Mouse (Mus musculus): ENCODE measurements around the gene Ttll11.

Gene Ttll11

GRCm38 (mm10) chr2:35723267-35723666 is 256.4 kb downstream of the Ttll11 start:
- no peak for DNase-seq (ENCODE audit: low spot score)

GRCm38 (mm10) chr2:35722821-35723220 is 256.9 kb downstream of the Ttll11 start:
- no peak for DNase-seq (ENCODE audit: low spot score)

GRCm38 (mm10) chr2:35720956-35721355 is 258.8 kb downstream of the Ttll11 start:
- no peak for DNase-seq (ENCODE audit: low spot score)

- no peak for DNase-seq (ENCODE audit: low spot score)
These were observed 259.2 kb downstream of the Ttll11 start for GRCm38 (mm10) chr2:35720550-35720949.

- DNase-seq (ENCODE audit: low spot score) = peak; percentile 70
These were observed 259.6 kb downstream of the Ttll11 start for GRCm38 (mm10) chr2:35720104-35720503.

GRCm38 (mm10) chr2:35719230-35720005 is 260.3 kb downstream of the Ttll11 start:
- no peak for DNase-seq (ENCODE audit: low spot score)

- DNase-seq (ENCODE audit: low spot score) = no peak
These were observed 261.1 kb downstream of the Ttll11 start for GRCm38 (mm10) chr2:35718662-35719061.

GRCm38 (mm10) chr2:35718003-35718500 is 261.7 kb downstream of the Ttll11 start:
- no peak for DNase-seq (ENCODE audit: low spot score)

GRCm38 (mm10) chr2:35716175-35716574 is 263.5 kb downstream of the Ttll11 start:
- DNase-seq (ENCODE audit: low spot score) = no peak

- no peak for DNase-seq (ENCODE audit: low spot score)
These were observed 264.2 kb downstream of the Ttll11 start for GRCm38 (mm10) chr2:35715485-35715884.

- no peak for DNase-seq (ENCODE audit: low spot score)
These were observed 265.0 kb downstream of the Ttll11 start for GRCm38 (mm10) chr2:35714742-35715167.

- DNase-seq (ENCODE audit: low spot score) = no peak
These were observed 266.3 kb downstream of the Ttll11 start for GRCm38 (mm10) chr2:35713460-35713859.

- no peak for DNase-seq (ENCODE audit: low spot score)
These were observed 267.1 kb downstream of the Ttll11 start for GRCm38 (mm10) chr2:35712611-35713010.

GRCm38 (mm10) chr2:35703241-35703640 is 276.5 kb downstream of the Ttll11 start:
- no peak for DNase-seq (ENCODE audit: low spot score)

GRCm38 (mm10) chr2:35702608-35703007 is 277.1 kb downstream of the Ttll11 start:
- peak; percentile 66 for DNase-seq (ENCODE audit: low spot score)

- no peak for DNase-seq (ENCODE audit: low spot score)
These were observed 277.7 kb downstream of the Ttll11 start for GRCm38 (mm10) chr2:35702001-35702400.

All from testis, postnatal 10 days (tissue).